Mouse (Mus musculus) kidney, postnatal 25 days (tissue): ENCODE results near the gene Tgfbrap1.

Source experiments
- DNase-seq, 2 experiments: peaks; one replicate each; pipeline ENCODE4 v3.0.0; 2021; ENCODE audit warnings: mixed read lengths in 2 of 2

Tgfbrap1 gene

DNA sequence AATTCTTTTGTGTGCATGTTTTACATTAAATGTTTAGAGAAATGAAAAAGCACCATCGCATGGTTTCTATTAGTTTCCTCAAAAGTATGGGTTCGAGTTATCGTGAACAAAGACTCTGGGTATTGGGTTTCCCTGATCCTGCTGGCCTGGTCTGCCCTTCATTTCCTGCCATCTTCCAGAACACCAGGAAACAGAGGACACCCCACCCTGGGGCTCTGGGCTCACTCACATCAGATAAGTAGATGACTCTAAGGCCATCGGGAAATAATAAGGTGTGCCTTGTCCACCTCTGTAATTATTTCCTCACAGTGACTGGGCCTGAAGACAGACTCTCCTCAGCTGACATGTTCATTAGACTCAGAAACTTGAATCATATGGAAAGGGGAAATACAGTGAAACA, 88.0 kb downstream of the Tgfbrap1 start:
- DNase-seq = no peak

DNA sequence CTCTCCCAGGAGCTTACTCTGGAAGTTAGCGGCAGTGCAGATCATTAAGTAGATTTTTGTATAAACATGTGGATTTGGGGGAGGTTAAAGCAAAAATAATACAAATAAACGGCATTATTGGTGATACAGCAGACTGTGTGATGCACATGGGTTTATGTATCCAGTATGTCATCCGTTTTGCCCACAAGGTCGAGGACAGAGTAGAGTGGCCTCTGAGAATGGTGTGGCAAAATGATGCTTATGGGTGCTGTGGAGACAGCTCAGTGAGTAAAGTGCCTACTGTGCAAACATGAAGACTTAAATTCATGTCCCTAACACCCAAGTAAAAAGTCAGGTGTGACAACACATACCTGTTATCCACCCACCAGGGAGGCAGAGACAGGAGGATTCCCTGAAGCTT, 91.9 kb downstream of the Tgfbrap1 start:
- DNase-seq = no peak

DNA sequence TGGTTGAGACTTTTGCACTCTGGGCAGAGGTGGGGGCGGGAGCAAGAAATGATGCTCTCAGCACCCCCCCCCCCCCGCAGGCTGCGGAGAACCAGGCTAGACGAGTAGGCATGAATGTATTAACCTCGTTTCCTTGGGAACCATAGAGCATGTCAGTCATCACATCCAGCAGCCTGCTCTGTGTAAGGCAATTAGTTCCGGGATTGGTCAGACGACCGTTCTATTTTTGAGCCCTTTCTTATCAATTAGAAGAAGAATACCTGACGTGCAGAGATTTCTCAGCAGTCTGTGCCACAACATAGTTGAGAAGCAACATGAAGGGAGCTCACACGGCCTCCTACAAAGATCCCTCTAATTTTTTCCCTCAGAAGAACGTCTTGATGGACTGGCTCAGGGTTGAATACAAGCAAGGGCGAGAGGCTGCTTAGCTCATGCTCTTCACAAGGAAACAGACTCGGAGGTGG, 92.4 kb downstream of the Tgfbrap1 start:
- no peak for DNase-seq
